Mouse (Mus musculus): ENCODE measurements around the gene Cacna1c.

GRCm38 (mm10) chr6:119064430-119064829 is 131.8 kb downstream of the Cacna1c start:
- TF ChIP-seq CTCF (IDR thresholded peaks at IDR 0.05; ENCODE audit: borderline replicate concordance, insufficient read depth, low read depth, low read length) (no peak), POLR2A (IDR thresholded peaks at IDR 0.05; ENCODE audit: borderline replicate concordance, insufficient read depth, low read length) (no peak)
